Mouse (Mus musculus) fibroblast of lung, adult 2 months (primary cell): Measurements from ENCODE around the gene Themis.

Experiments used
- DNase-seq: peaks from one replicate; pipeline ENCODE4 v3.0.0-alpha.2; 2011; ENCODE audit warnings: low read depth

Themis gene

DNA sequence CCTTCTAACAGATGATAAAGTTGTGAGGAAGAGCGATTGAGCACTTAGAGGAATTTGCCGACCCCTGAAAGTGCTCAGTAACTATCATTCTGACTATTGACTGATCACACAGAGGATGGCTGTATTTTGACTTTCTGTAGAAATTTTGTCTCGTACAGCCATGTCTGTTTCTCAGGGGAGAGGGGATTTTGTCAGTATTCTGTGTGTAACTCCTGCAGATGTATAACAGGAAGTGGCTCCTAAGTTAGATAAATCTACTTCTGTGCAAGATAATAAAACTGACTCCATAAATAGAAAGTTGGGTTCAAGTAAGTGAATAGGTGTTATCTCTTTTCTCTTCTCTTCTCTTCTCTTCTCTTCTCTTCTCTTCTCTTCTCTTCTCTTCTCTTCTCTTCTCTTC is 137.0 kb downstream of the Themis start:
- no peak for DNase-seq

DNA sequence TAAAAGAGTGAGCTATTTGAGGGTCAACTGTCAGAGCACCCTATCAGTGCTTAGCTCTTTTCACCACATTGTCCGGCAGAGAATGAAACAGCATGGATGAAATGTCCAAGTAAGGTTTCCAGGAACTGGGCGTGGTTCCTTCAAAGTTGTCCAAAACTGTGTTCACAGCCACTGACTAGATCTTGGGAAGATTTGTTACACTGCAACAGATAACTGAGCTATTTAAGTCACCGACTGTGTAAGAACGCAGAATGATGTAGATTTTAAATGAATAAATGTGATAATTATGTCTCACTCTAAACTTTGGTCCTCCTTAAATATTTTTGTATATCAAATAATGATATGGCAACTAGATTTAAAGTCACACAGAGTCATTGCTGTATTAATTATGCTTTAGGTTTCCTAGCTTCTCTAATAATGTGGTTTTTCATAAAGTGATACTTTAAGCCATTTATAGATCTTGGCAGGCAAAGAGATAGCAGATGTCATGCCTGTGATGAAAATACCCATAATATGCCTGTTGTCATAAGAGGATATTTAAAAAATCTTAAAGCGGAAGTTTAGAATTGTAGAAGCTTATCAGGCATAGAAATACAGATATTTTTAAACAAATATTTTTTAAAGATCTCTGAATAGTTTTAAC is 143.9 kb downstream of the Themis start:
- no peak for DNase-seq

DNA sequence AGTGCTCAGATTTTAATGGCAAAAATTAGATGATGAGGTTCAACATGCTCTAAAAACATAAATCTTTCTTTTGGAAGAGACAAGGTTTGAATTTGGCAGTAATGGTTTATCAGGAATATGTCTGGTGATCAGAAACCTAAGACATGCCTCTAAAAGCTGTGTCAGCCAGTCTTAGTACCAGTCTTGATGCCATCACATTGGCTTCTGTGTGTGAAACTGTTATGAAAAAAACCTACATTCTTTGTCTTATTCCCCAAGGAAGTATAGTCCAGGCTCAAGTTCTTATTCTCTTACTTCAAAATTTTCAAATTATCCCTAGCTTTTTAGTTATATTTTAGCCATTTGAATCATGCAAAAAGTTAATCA is 144.4 kb downstream of the Themis start:
- DNase-seq = no peak

- no peak for DNase-seq
These were observed 148.0 kb downstream of the Themis start for GRCm38 (mm10) chr10:28816160-28816559.

GRCm38 (mm10) chr10:28822320-28822719 is 154.2 kb downstream of the Themis start:
- DNase-seq = no peak

GRCm38 (mm10) chr10:28842605-28843004 is 174.4 kb downstream of the Themis start:
- DNase-seq = no peak

GRCm38 (mm10) chr10:28843755-28844717 is 175.9 kb downstream of the Themis start:
- peak; percentile 23 for DNase-seq

- DNase-seq = no peak
These were observed 188.0 kb downstream of the Themis start for GRCm38 (mm10) chr10:28856154-28856553.

DNA sequence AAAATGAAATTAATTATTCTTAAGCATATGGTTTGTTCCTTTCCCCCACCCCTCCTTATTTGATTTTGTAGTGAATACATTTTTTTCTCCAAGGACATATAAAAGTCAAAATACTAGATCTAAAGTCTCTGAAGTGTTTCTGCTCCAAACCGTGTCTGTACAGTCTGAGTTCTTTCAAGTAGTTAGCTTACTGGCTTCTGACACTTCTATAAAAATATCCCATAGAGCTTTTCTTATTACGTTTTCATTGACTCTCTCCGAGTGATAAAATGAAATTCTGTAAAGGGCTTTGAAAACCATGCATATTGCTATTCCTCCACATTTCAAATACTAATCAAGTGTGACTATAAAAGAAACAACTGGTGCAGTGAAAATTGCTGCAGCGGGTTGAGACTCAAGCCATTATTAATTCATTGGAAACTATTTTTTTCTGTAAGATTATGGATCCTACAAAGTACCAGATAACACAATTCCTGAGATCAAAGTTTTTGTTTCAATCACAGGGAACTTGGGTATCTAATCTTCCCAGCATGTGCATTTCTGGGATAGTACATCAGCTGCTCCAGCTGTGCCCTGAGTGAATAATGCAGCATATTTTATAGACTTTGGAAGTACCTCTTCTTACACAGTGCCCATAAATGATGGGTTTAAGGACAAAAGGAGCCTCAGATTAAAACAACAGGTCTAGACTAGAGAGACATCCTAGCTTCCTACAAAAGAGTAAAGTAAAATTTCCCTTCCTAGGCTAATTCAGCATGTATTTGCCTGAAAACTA is 202.6 kb downstream of the Themis start:
- no peak for DNase-seq

GRCm38 (mm10) chr10:28874605-28875004 is 206.4 kb downstream of the Themis start:
- no peak for DNase-seq

DNA sequence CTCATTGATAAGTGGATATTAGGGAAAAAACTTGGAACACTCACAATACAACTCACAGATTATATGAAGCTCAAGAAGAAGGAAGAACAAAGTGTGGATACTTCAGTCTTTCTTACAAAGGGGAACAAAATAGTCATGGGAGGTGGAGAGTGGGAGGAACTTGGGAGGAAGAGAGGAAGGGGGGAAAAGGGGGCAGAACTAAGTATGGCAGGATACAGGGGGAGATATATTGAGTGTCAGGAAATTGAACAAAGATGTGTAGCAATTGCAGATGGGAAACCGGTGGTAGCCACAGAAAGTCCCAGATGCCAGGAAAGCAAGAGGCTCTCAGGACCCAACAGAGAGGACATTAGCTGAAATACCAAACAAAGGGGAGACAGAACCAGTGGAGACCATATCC is 219.5 kb downstream of the Themis start:
- no peak for DNase-seq

DNA sequence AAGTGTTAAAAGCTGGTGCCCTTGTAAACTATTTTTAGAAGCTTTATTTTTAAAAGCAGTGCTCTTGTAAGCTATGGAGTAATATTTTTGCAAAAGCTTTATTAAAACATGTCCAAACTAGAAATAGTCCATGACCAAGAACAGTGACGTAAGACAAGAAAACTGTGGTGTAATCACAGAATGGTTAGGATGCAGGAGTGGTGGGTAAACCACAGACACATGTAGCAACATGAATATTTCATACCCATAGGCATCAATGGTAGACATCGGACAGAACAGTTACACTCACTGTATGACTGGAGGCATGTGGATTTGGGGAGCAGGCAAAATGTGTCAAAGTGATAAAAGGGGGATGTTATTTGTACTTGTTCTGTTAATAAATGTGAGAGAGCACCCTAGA is 222.7 kb downstream of the Themis start:
- DNase-seq = no peak

DNA sequence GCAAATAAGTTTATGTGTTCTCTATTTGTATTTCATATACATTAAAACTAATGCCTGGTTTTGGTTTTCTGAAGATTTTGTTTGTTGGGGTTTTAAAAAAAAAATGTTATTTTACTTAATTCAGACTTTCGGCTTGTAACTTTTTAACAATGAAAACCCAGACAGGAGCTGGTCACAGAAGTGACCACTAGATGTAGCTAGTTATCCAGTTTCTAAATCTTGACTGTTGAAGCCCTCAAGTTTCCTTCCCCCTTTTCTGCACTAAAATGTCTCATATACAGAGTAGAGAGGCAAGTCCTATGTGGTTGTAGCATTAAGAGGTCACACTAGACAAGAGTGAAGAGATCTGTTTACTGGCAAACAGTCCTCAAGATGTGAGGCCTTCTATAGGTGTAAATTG is 230.2 kb downstream of the Themis start:
- DNase-seq = no peak
